Mouse (Mus musculus) bone marrow, adult 2 months (tissue): ENCODE data around the gene Rasd1. TPM values are rescaled to one million over a fixed set of nuclear protein-coding genes. Genes with fewer than 3 reads are reported as not detected.

Experiments used
- H3K27ac ChIP-seq: fragments of 200-500 bp; 2 replicates; pipeline ENCODE4 v1.5.1; 2012; ENCODE audit warnings: low read depth, mild to moderate bottlenecking, control low read depth, inconsistent platforms, low read length; ENCODE audit not compliant: control insufficient read depth, poor library complexity, insufficient read depth
- H3K4me1 ChIP-seq: fragments of 200-500 bp; 2 replicates; pipeline ENCODE4 v1.6.1; 2011; ENCODE audit warnings: low read length; ENCODE audit not compliant: control insufficient read depth, insufficient read depth
- H3K4me3 ChIP-seq: fragments of 200-500 bp; replicated peaks from 2 replicates; pipeline ENCODE3; 2011; ENCODE audit warnings: mild to moderate bottlenecking, low read depth, low read length, control low read depth; ENCODE audit not compliant: control insufficient read depth
- CTCF ChIP-seq: fragments of 200-500 bp; IDR thresholded peaks from 2 replicates; pipeline ENCODE4 v1.5.1; 2011; ENCODE audit warnings: low read length, control low read depth; ENCODE audit not compliant: control insufficient read depth, insufficient read depth
- POLR2A ChIP-seq: fragments of 200-500 bp; IDR thresholded peaks from 2 replicates; pipeline ENCODE4 v1.6.1; 2011; ENCODE audit warnings: low read depth, mild to moderate bottlenecking, control low read depth, low read length, borderline replicate concordance; ENCODE audit not compliant: control insufficient read depth
- WGBS: fragments of 180-500 bp; shearing (Covaris S2); methylation state at CpG from one replicate; pipeline ENCODE4 v1.1.7; 2018; 5-methylcytosine and 5-hydroxymethylcytosine counted together
- polyA plus RNA-seq: library from polyadenylated mRNA; stranded (reverse); fragments of >200 nt; gene quantifications from 2 replicates; pipeline ENCODE4 v1.2.4, GENCODE M21; 2011; ENCODE audit warnings: low replicate concordance; ENCODE audit not compliant: missing spikeins, insufficient read depth, insufficient read length

Gene Rasd1
- polyA plus RNA-seq, 1 experiment = 2.5 TPM

DNA sequence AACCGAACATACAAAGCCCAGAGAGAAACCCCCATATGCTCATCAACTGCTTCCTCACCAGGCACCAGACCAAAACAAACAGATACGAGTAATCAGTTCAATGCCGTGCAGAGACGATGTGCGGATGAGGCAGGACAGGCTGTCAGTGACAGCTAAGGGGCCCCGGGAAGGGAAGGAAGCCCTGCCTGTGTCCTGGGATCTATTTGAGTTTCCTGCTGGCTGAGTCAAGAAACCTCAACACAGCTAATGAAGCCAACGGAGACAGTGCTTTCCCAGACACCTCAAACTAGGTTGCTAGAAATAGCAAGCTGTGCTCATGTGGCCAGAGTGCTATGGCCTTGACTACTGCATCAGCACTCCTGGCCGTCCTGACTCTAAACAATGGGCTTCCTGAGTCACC, 26.6 kb upstream of the Rasd1 start:
- 78% methylated on average over 8 of the region's 8 CpGs for WGBS
- no peak for TF ChIP-seq POLR2A
- no peak for TF ChIP-seq CTCF
- Histone ChIP-seq H3K4me3 (no peak overlapping the region), H3K27ac (no peak overlapping the region), H3K4me1 (no peaks in the 10 kb centered on the region)

DNA sequence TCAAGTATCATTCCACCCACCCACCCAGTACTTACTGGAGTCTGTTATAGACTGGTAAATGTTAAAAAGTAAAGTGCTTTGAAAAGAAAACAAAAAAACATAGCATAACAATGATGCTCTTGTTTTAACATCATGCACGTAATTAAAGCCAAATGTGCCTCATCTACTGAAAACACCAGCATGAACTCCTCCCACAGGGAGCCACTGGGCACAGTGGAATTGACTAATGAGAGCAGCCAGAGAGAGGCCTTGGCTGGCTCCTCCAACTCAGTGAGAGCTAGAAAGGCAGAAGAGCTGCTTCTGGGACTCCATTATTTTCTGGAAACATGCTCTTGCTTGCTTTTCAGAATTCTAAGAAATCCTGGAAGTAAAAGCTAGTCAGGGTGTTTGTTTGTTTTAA, 24.7 kb upstream of the Rasd1 start:
- WGBS = 82% methylated on average over 1 of the region's 1 CpGs
- H3K4me1 ChIP-seq = no peaks in the 10 kb centered on the region
- no peak overlapping the region for H3K4me3 ChIP-seq
- TF ChIP-seq CTCF = no peak
- TF ChIP-seq POLR2A = no peak
- H3K27ac ChIP-seq = no peak overlapping the region

DNA sequence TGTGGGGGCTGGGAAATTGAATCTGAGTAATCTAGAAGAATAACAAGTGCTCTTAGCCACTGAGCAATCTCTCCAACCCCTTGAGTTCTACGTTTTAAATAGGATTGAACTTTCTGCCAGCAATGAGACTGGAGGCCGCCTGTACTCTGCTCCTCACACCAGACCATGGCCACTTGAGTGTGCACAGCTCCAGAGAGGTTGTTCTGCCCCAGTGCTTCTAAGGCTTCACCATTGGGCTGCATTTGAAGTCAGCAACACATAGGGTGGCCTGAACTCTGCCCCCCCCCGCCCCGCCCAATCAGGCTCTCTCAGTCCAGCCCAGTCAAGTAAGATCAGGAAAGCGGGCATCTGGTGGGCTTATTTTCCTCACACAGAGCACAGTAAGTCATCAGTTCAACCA, 13.1 kb upstream of the Rasd1 start:
- H3K4me1 ChIP-seq = no peaks in the 10 kb centered on the region
- TF ChIP-seq CTCF (no peak), POLR2A (no peak)
- H3K27ac ChIP-seq = no peak overlapping the region
- no peak overlapping the region for H3K4me3 ChIP-seq
- WGBS = 87% methylated on average over 5 of the region's 5 CpGs

DNA sequence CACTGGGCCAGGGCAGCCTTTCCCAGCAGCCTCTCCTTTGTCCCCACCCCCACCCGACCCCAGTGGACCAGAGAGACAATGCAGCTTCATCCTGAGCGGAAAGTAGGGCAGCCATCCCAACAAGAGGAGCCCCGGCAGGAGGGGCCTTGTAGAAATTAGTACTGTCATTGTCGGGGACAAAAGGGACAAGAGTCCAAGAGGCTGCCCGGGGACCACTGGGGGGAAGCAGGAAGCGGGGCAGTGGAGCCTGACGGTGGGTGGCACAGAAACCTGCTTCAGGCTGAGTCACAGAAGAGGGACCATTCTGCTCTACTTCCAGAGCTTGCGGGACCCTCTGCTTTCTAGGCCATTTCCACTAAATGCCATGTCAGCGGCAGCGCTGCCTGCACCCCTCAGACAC, 10.5 kb upstream of the Rasd1 start:
- 80% methylated on average over 10 of the region's 10 CpGs for WGBS
- TF ChIP-seq POLR2A (no peak), CTCF (no peak)
- H3K4me1 ChIP-seq = no peaks in the 10 kb centered on the region
- no peak overlapping the region for H3K27ac ChIP-seq
- no peak overlapping the region for H3K4me3 ChIP-seq

DNA sequence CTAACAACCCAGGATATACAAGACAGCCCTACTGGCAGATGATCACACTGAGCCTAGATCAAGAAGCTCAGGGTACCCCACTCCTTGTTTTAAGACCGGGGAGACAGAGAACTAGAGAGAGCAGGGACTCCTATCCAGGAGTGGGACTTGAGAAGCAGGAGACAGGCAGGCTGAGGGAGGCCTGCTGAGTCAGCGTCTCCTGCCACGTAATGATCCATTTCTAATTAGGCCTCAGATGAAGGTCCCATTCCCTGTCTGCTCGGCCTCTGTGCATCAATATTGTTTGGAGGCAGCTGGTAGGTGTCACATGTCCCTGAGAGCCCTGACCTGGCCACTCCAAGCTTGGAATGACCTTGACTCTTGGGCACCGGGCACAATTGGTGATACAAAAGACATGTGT, 8.6 kb upstream of the Rasd1 start:
- no peak overlapping the region for H3K27ac ChIP-seq
- WGBS = 83% methylated on average over 5 of the region's 5 CpGs
- H3K4me1 ChIP-seq = no peaks in the 10 kb centered on the region
- TF ChIP-seq POLR2A (no peak), CTCF (no peak)
- no peak overlapping the region for H3K4me3 ChIP-seq

DNA sequence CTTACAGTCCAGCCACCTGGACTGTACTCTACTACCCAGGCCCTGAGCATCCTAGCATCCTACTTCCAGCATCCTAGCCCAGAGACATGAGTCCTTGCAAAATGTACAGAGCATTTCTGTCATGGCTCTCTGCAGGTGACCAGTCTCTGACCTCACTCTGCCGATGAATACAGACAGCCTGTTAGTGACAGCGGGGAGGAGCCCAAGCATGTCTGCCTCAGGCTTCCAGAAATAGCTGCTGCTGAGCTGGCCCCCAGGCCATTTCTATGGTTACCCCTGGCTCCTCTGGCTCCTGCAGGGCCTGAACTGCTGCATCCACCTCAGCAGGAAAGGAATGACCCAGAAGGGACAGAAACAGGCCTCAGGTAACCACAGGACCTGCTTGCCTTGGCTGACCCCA, 6.9 kb upstream of the Rasd1 start:
- no peak overlapping the region for H3K27ac ChIP-seq
- TF ChIP-seq CTCF (no peak), POLR2A (no peak)
- no peak overlapping the region for H3K4me3 ChIP-seq
- no peaks in the 10 kb centered on the region for H3K4me1 ChIP-seq
- 85% methylated on average over 2 of the region's 2 CpGs for WGBS

DNA sequence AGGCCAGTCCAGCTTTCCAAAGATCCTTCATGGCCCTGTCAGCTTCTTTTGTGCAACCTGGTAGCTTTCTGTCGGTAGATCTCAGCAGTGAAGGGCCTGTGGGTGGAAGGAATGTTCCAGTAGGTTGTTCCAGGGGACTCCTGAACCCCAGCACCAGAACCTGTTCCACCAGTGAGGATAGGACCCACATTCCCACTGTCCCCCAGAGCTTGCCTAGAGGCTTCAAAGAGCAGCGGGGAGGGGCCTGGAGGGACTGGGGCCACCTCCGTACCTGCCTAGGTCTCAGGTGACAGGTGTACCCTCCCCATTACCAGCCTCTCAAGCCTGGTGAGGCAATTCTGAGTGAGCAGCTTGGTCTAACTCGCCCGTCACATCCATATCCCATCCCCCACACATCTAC, 6.0 kb upstream of the Rasd1 start:
- TF ChIP-seq POLR2A (no peak), CTCF (no peak)
- H3K4me3 ChIP-seq = no peak overlapping the region
- no peaks in the 10 kb centered on the region for H3K4me1 ChIP-seq
- H3K27ac ChIP-seq = no peak overlapping the region
- WGBS = 80% methylated on average over 5 of the region's 5 CpGs

DNA sequence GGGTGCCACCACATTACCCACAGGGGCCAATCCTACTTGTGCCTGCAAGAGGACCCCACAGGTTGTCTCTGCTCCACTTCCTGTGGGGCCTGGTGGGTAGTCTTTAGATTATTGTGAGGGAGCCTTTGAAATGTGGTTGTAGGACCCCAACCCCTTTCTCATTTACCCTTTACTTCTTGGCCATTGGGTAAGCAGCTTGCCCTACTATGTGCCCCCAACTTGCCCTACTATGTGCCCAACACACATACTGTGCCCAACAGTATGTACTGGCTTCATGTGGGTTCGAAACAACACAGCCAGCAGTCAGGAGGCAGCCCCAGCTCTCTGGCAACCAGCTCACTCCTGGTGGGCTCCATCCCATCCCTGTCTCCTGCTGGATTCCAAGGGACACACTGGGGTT, 3.0 kb upstream of the Rasd1 start:
- Histone ChIP-seq H3K27ac (no peak overlapping the region), H3K4me3 (no peak overlapping the region), H3K4me1 (no peaks in the 10 kb centered on the region)
- TF ChIP-seq CTCF (no peak), POLR2A (no peak)
- WGBS = 85% methylated on average over 1 of the region's 1 CpGs

DNA sequence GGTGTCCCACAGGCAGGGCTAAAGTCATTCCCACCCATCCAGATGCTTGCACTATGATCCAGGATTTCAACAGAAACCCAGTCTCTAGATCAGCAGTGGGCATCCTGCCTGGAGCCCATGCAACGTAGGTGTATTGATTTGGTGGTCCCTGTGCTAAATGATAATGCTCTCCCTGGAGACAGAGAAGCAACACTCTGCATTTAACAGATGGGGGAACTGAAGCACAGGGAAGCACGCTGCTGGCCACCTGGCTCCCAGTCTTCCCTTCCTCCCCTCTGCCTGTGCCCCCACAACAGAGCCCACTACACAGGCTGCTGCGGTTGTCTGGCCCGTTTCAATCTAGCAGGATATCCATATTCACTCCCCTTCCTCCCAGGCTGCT, 1.3 kb upstream of the Rasd1 start:
- TF ChIP-seq CTCF (no peak), POLR2A (no peak)
- no peak overlapping the region for H3K27ac ChIP-seq
- no peak overlapping the region for H3K4me3 ChIP-seq
- H3K4me1 ChIP-seq = no peaks in the 10 kb centered on the region
- WGBS = 36% methylated on average over 4 of the region's 4 CpGs
